Mouse (Mus musculus) midbrain, embryonic 11.5 days (tissue): ENCODE data around the gene Olfr92. TPM values are rescaled to one million over a fixed set of nuclear protein-coding genes. Genes with fewer than 3 reads are reported as not detected.
A peak's percentile ranks its signal among the peaks of the same experiment; 100 is the strongest.

Experiments
- ATAC-seq: fragments of 200-750 bp; cut with Nextera tagmentation; 2 replicates; pipeline ENCODE4 v1.8.0; 2017; ENCODE audit warnings: moderate TSS enrichment, moderate library complexity; ENCODE audit not compliant: low FRiP score
- DNase-seq: peaks from one replicate; pipeline ENCODE4 v3.0.0; 2015; ENCODE audit warnings: low spot score; ENCODE audit errors: missing footprints
- H3K27ac ChIP-seq: fragments of 300-500 bp; sonication (generic); 2 replicates; pipeline ENCODE4 v1.5.1; 2014; ENCODE audit warnings: low read depth, low read length
- H3K27me3 ChIP-seq: fragments of 300-500 bp; sonication (generic); 2 replicates; pipeline ENCODE4 v1.6.1; 2014; ENCODE audit warnings: mild to moderate bottlenecking, low read length, moderate library complexity, mixed read lengths; ENCODE audit not compliant: control insufficient read depth, insufficient read depth
- H3K36me3 ChIP-seq: fragments of 300-500 bp; sonication (generic); 2 replicates; pipeline ENCODE4 v1.6.1; 2014; ENCODE audit warnings: mild to moderate bottlenecking, low read length, moderate library complexity, mixed read lengths; ENCODE audit not compliant: control insufficient read depth, insufficient read depth
- H3K4me1 ChIP-seq: fragments of 300-500 bp; sonication (generic); 2 replicates; pipeline ENCODE4 v1.6.1; 2014; ENCODE audit warnings: low read length; ENCODE audit not compliant: control insufficient read depth, insufficient read depth
- H3K4me2 ChIP-seq: fragments of 300-500 bp; sonication (generic); 2 replicates; pipeline ENCODE4 v1.6.1; 2014; ENCODE audit warnings: mild to moderate bottlenecking, moderate library complexity
- H3K4me3 ChIP-seq: fragments of 300-500 bp; sonication (generic); 2 replicates; pipeline ENCODE4 v1.5.1; 2014; ENCODE audit warnings: low read depth, low read length
- H3K9ac ChIP-seq: fragments of 300-500 bp; sonication (generic); 2 replicates; pipeline ENCODE4 v1.6.1; 2014; ENCODE audit warnings: low read length
- H3K9me3 ChIP-seq: fragments of 300-500 bp; sonication (generic); 2 replicates; pipeline ENCODE4 v1.6.1; 2016; ENCODE audit warnings: low read length; ENCODE audit not compliant: control insufficient read depth
- WGBS: fragments of 180-500 bp; shearing (Covaris S2); extraction: QIAGEN DNeasy Blood & Tissue Kit; methylation state at CpG from one replicate; pipeline ENCODE4 v1.1.7; 2014; 5-methylcytosine and 5-hydroxymethylcytosine counted together
- polyA plus RNA-seq: library from polyadenylated mRNA; unstranded; fragments of >200 nt; fragmentation: Nextera tagmentation; extraction: Ambion mirVana; gene quantifications from 2 replicates; pipeline ENCODE4 v1.2.1, GENCODE M21; 2014

The Olfr92 gene
- polyA plus RNA-seq, 1 experiment from 2014 or later: not detected

- Histone ChIP-seq H3K9me3 (no peaks in the 10 kb centered on the region), H3K9ac (no peak overlapping the region), H3K36me3 (peaks cover 36% of the 10 kb centered on the region), H3K4me1 (peaks cover 6% of the 10 kb centered on the region), H3K4me3 (no peak overlapping the region), H3K27me3 (no peaks in the 10 kb centered on the region), H3K27ac (no peak overlapping the region), H3K4me2 (no peak overlapping the region)
- 83% methylated on average over 8 of the region's 8 CpGs for WGBS
- DNase-seq: peak; percentile 26
- ATAC-seq: no peak
These were observed 49.8 kb downstream of the Olfr92 start for GRCm38 (mm10) chr17:37070121-37070520.

GRCm38 (mm10) chr17:37067861-37068260 is 52.0 kb downstream of the Olfr92 start:
- Histone ChIP-seq H3K4me3 (no peak overlapping the region), H3K36me3 (peaks cover 37% of the 10 kb centered on the region), H3K4me2 (no peak overlapping the region), H3K9me3 (no peaks in the 10 kb centered on the region), H3K9ac (no peak overlapping the region), H3K27ac (no peak overlapping the region), H3K27me3 (no peaks in the 10 kb centered on the region), H3K4me1 (peaks cover 6% of the 10 kb centered on the region)
- ATAC-seq: no peak
- WGBS: 89% methylated on average over 1 of the region's 1 CpGs
- DNase-seq: peak; percentile 57

GRCm38 (mm10) chr17:37065993-37066392 is 53.9 kb downstream of the Olfr92 start:
- Histone ChIP-seq H3K27ac (no peak overlapping the region), H3K4me2 (no peak overlapping the region), H3K36me3 (peaks cover 36% of the 10 kb centered on the region), H3K9ac (no peak overlapping the region), H3K9me3 (no peaks in the 10 kb centered on the region), H3K27me3 (no peaks in the 10 kb centered on the region), H3K4me3 (no peak overlapping the region), H3K4me1 (no peaks in the 10 kb centered on the region)
- DNase-seq: no peak
- 92% methylated on average over 2 of the region's 2 CpGs for WGBS
- ATAC-seq: no peak

GRCm38 (mm10) chr17:37063686-37064495 is 56.0 kb downstream of the Olfr92 start:
- peak; percentile 16; the same call in 1 of the 2 replicates for ATAC-seq
- no peak overlapping the region for H3K27ac ChIP-seq
- no peaks in the 10 kb centered on the region for H3K27me3 ChIP-seq
- WGBS: 59% methylated on average over 11 of the region's 11 CpGs
- peaks cover 25% of the 10 kb centered on the region for H3K36me3 ChIP-seq
- no peaks in the 10 kb centered on the region for H3K4me1 ChIP-seq
- no peak overlapping the region for H3K4me3 ChIP-seq
- no peak overlapping the region for H3K9ac ChIP-seq
- no peak overlapping the region for H3K4me2 ChIP-seq
- no peaks in the 10 kb centered on the region for H3K9me3 ChIP-seq
- DNase-seq: peak; percentile 14

GRCm38 (mm10) chr17:37063063-37063462 is 56.8 kb downstream of the Olfr92 start:
- ATAC-seq (no peak), DNase-seq (peak; percentile 45)
- 73% methylated on average over 10 of the region's 10 CpGs for WGBS
- no peak overlapping the region for H3K4me2 ChIP-seq
- H3K36me3 ChIP-seq: peaks cover 23% of the 10 kb centered on the region
- no peaks in the 10 kb centered on the region for H3K9me3 ChIP-seq
- H3K4me1 ChIP-seq: no peaks in the 10 kb centered on the region
- H3K27me3 ChIP-seq: no peaks in the 10 kb centered on the region
- no peak overlapping the region for H3K27ac ChIP-seq
- no peak overlapping the region for H3K9ac ChIP-seq
- no peak overlapping the region for H3K4me3 ChIP-seq

GRCm38 (mm10) chr17:37062101-37062641 is 57.7 kb downstream of the Olfr92 start:
- no peak overlapping the region for H3K27ac ChIP-seq
- peaks cover 18% of the 10 kb centered on the region for H3K36me3 ChIP-seq
- H3K4me3 ChIP-seq: no peak overlapping the region
- H3K9me3 ChIP-seq: no peaks in the 10 kb centered on the region
- no peak for ATAC-seq
- 82% methylated on average over 10 of the region's 10 CpGs for WGBS
- H3K4me2 ChIP-seq: no peak overlapping the region
- peak; percentile 66 for DNase-seq
- H3K9ac ChIP-seq: no peak overlapping the region
- no peaks in the 10 kb centered on the region for H3K27me3 ChIP-seq
- no peaks in the 10 kb centered on the region for H3K4me1 ChIP-seq

GRCm38 (mm10) chr17:37061435-37061834 is 58.5 kb downstream of the Olfr92 start:
- WGBS: 72% methylated on average over 3 of the region's 3 CpGs
- Histone ChIP-seq H3K27me3 (no peaks in the 10 kb centered on the region), H3K36me3 (peaks cover 23% of the 10 kb centered on the region; the same call in 1 of the 2 replicates), H3K9ac (no peak overlapping the region), H3K4me3 (no peak overlapping the region), H3K9me3 (no peaks in the 10 kb centered on the region), H3K4me2 (no peak overlapping the region), H3K27ac (no peak overlapping the region), H3K4me1 (no peaks in the 10 kb centered on the region)
- ATAC-seq: no peak
- DNase-seq: peak; percentile 41

Other genes with a start within 250 kb of the Olfr92 start
- not detected in 2 replicates for gene Trim40, start 230.0 kb downstream of the Olfr92 start, polyA plus RNA-seq
- not detected in 2 replicates for gene Trim31, start 222.0 kb downstream of the Olfr92 start, polyA plus RNA-seq
- gene Rnf39, start 177.2 kb downstream of the Olfr92 start, polyA plus RNA-seq: 0.46 TPM in 2 replicates
- 152 and 157 TPM in 2 replicates for gene Ppp1r11, start 168.3 kb downstream of the Olfr92 start, polyA plus RNA-seq
- 83.5 and 86.7 TPM in 2 replicates for gene Znrd1, start 161.5 kb downstream of the Olfr92 start, polyA plus RNA-seq
- gene Znrd1as, start 161.5 kb downstream of the Olfr92 start, polyA plus RNA-seq: 8.5 and 9.4 TPM in 2 replicates
- 0.39 TPM in 1 of 2 replicates, not detected in the other for gene 2410137M14Rik, start 138.9 kb downstream of the Olfr92 start, polyA plus RNA-seq
- 0.41 and 0.67 TPM in 2 replicates for gene H2-M5, start 130.6 kb downstream of the Olfr92 start, polyA plus RNA-seq
- gene Zfp57, start 118.9 kb downstream of the Olfr92 start, polyA plus RNA-seq: 89.9 and 102 TPM in 2 replicates
- 0.18 and 0.42 TPM in 2 replicates for gene Mog, start 96.7 kb downstream of the Olfr92 start, polyA plus RNA-seq
- 14.3 and 14.5 TPM in 2 replicates for gene Gabbr1, start 74.1 kb downstream of the Olfr92 start, polyA plus RNA-seq
- gene Olfr90, start 31.6 kb downstream of the Olfr92 start, polyA plus RNA-seq: not detected in 2 replicates
- not detected in 2 replicates for gene Olfr91, start 21.8 kb downstream of the Olfr92 start, polyA plus RNA-seq
- not detected in 2 replicates for gene Olfr93, start 41.4 kb upstream of the Olfr92 start, polyA plus RNA-seq
- not detected in 2 replicates for gene Ubd, start 73.8 kb upstream of the Olfr92 start, polyA plus RNA-seq
- gene Olfr94, start 80.9 kb upstream of the Olfr92 start, polyA plus RNA-seq: not detected in 2 replicates
- gene Olfr95, start 93.0 kb upstream of the Olfr92 start, polyA plus RNA-seq: not detected in 2 replicates
- gene Olfr96, start 100.1 kb upstream of the Olfr92 start, polyA plus RNA-seq: not detected in 2 replicates
- gene Olfr97, start 117.2 kb upstream of the Olfr92 start, polyA plus RNA-seq: not detected in 2 replicates
- gene Olfr98, start 143.7 kb upstream of the Olfr92 start, polyA plus RNA-seq: not detected in 2 replicates
- 1.4 and 1.8 TPM in 2 replicates for gene H2-M3, start 150.1 kb upstream of the Olfr92 start, polyA plus RNA-seq
- not detected in 2 replicates for gene Olfr99, start 163.4 kb upstream of the Olfr92 start, polyA plus RNA-seq
- not detected in 2 replicates for gene Olfr101, start 184.2 kb upstream of the Olfr92 start, polyA plus RNA-seq
- gene Olfr102, start 197.0 kb upstream of the Olfr92 start, polyA plus RNA-seq: not detected in 2 replicates
- gene Olfr103, start 219.6 kb upstream of the Olfr92 start, polyA plus RNA-seq: not detected in 2 replicates
- not detected in 2 replicates for gene Olfr104-ps, start 239.5 kb upstream of the Olfr92 start, polyA plus RNA-seq